Mouse (Mus musculus) retina, embryonic 14.5 days (tissue): ENCODE data around the gene Bend6.

Source experiments
- DNase-seq: peaks from one replicate; pipeline ENCODE4 v3.0.0-alpha.2; 2015; ENCODE audit warnings: low spot score

Gene Bend6

DNA sequence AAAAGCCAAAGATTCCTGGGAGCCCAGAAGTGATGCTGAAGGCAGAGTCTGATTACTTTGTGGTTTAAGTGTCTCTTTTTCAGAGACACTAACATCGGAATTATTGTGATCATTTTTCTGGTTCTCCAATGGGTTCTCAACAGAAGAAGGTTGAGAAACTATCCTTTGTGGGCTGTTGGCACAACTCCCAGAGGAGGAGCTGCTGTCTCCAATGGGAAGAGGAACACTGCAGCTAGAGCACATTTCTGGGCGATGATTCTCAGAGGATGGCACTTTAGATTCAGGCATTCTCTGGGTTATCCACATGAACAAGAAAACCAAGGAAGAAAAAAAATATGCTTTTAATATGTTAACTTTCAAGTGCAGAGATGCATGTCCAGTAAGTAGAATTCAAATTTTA, 104.3 kb downstream of the Bend6 start:
- no peak for DNase-seq
